Mouse (Mus musculus): ENCODE results near the gene S100a6.
A peak's percentile ranks its signal among the peaks of the same experiment; 100 is the strongest.

Gene S100a6

GRCm38 (mm10) chr3:90600458-90601195 lies 12.1 kb upstream of the S100a6 start:
- DNase-seq (ENCODE audit: low read depth, low spot score): peak; percentile 63

GRCm38 (mm10) chr3:90601486-90602110 lies 11.1 kb upstream of the S100a6 start, which contains the start of gene Gm42674:
Gene Gm42674 (plus strand): TSS chr3:90601904.
- no peak for DNase-seq (ENCODE audit: low read depth, low spot score)

- DNase-seq (ENCODE audit: low read depth, low spot score): no peak
These were observed 9.1 kb upstream of the S100a6 start, which contains the start of gene S100a4 for GRCm38 (mm10) chr3:90603623-90604022. Gene S100a4 (plus strand): TSS chr3:90603771.

- DNase-seq (ENCODE audit: low read depth, low spot score): peak; percentile 84
These were observed 8.3 kb upstream of the S100a6 start for GRCm38 (mm10) chr3:90604416-90604815.

- DNase-seq (ENCODE audit: low read depth, low spot score): no peak
These were observed 7.6 kb upstream of the S100a6 start for GRCm38 (mm10) chr3:90605049-90605448.

DNA sequence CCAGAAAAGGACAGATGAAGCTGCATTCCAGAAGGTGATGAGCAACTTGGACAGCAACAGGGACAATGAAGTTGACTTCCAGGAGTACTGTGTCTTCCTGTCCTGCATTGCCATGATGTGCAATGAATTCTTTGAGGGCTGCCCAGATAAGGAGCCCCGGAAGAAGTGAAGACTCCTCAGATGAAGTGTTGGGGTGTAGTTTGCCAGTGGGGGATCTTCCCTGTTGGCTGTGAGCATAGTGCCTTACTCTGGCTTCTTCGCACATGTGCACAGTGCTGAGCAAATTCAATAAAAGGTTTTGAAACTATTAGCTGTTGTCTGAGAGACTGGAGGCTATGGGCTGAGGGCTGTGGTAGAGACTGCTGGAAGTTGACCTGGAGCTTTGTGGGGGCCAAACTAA lies 6.9 kb upstream of the S100a6 start:
- no peak for DNase-seq (ENCODE audit: low read depth, low spot score)

- DNase-seq (ENCODE audit: low read depth, low spot score): peak; percentile 79
These were observed 6.5 kb upstream of the S100a6 start for GRCm38 (mm10) chr3:90606185-90606584.

- no peak for DNase-seq (ENCODE audit: low read depth, low spot score)
These were observed 5.3 kb upstream of the S100a6 start for GRCm38 (mm10) chr3:90607361-90607760.

- DNase-seq (ENCODE audit: low read depth, low spot score): no peak
These were observed 4.5 kb upstream of the S100a6 start, which contains the start of gene S100a5 for GRCm38 (mm10) chr3:90608223-90608622. Gene S100a5 (plus strand): TSS chr3:90608523.

DNA sequence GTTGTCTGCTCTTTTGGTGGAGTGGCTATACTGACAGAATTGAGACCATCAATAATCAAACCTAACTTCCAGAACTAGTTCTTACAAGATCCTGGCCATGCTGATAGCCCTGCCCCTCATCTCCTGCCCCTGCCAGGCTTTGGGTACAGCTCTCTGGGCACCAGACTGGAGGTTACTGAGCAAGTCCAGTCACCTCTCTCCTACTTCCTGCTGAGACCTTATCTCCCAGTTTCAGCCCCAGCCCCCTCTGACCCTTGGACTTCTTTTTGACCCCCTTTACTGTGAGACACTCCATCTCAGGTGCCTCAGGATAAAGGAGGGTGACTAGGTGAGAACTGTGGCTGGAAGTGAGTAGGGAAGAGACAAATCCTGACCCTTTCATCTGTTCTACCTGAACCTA lies 3.6 kb upstream of the S100a6 start:
- DNase-seq (ENCODE audit: low read depth, low spot score): no peak

- no peak for DNase-seq (ENCODE audit: low read depth, low spot score)
These were observed 1.2 kb upstream of the S100a6 start for GRCm38 (mm10) chr3:90611494-90611893.

DNA sequence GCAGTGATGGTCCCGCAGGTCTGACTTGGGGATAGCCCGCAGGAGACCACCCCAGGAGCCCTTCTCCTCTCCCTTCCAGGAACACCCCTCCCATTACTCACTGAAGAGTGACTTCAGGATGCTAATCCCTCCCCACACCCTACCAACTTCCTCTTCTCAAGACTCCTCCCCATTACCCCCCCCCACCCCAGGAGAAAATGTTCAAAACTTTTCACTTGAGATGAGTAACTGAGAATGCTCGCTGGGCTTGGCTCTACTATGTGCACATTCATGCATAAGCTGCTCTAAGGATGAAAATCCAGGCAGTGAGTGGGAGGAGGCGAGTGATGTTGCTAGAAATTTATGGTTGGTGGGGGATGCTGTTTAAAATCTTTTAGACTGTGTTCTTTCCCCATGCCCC lies 621 bp upstream of the S100a6 start:
- DNase-seq (ENCODE audit: low read depth, low spot score): peak; percentile 59

GRCm38 (mm10) chr3:90613461-90614147 lies 922 bp downstream of the S100a6 start:
- DNase-seq (ENCODE audit: low read depth, low spot score): no peak

DNA sequence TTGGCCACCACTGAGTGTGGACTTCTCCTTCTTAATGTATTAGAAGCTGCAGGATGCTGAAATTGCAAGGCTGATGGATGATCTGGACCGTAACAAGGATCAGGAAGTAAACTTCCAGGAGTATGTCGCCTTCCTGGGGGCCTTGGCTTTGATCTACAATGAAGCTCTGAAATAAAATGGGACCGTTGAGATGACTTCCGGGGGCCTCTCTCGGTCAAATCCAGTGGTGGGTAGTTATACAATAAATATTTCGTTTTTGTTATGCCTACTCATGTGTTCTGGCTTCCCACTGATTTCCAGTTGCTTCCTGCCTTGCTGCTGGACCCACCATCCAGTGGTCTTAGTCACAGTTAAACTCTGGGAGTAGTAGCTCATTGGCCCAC lies 1.5 kb downstream of the S100a6 start:
- DNase-seq (ENCODE audit: low read depth, low spot score): no peak

- DNase-seq (ENCODE audit: low read depth, low spot score): no peak
These were observed 2.0 kb downstream of the S100a6 start for GRCm38 (mm10) chr3:90614611-90615251.

GRCm38 (mm10) chr3:90615415-90615814 lies 2.7 kb downstream of the S100a6 start:
- DNase-seq (ENCODE audit: low read depth, low spot score): peak; percentile 70

- no peak for DNase-seq (ENCODE audit: low read depth, low spot score)
These were observed 3.2 kb downstream of the S100a6 start for GRCm38 (mm10) chr3:90615911-90616310.

DNA sequence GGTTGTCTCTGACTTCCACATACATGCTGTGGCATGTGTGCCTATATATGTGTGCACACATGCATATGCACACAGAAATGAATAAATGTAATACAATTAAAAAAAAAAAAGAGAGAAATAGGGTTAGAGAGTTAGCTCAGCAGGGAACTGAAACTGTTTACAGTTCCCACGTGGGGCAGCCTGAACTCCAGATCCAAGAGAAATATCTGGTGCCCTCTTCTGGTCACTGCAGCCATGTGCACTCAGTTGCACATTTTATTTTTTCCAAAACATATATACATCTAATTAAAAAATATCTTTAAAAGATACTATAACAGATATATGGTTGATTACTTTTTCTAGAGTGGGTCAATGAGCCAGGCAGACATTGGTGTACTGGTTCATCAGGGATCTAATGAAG lies 4.9 kb downstream of the S100a6 start:
- no peak for DNase-seq (ENCODE audit: low read depth, low spot score)

- DNase-seq (ENCODE audit: low read depth, low spot score): no peak
These were observed 8.9 kb downstream of the S100a6 start for GRCm38 (mm10) chr3:90621552-90621951.

DNA sequence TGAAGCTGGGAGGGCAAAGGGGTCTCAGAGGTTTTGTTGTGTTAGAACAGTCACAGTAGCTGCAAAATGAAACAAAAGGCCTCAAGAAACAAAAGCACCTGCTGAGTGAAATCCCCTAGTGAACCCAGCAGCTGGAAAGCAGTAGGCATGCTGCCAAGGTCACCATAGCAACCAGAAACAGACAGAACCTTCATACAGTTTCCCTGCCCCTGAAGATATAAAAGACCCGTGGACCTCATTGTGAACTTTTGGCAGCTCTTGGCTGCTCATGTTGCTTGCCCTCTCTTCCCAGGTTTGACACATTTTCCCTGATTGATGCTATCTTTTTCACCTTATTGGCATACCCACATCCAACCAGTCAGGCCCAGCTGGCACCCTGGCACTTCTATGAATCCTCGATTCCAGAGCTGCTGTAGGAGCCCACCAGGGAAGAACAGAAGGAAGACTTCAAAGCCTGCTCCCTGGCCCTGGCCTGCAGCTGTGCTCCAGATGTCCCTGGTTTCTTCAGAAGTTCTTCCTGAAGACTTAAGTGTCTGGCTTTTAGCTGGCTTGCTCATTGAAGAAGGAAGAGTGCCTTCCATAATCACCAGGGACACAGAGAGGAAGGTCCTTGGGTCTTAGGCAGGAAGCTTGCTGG lies 10.9 kb downstream of the S100a6 start:
- no peak for DNase-seq (ENCODE audit: low read depth, low spot score)

- DNase-seq (ENCODE audit: low read depth, low spot score): no peak
These were observed 12.8 kb downstream of the S100a6 start for GRCm38 (mm10) chr3:90625496-90625895.

Measured in skeletal muscle tissue, adult 2 months (tissue).